Mouse (Mus musculus) small intestine, adult 2 months (tissue): ENCODE results near the gene RPS10-NUDT3.

Source experiments
- CTCF ChIP-seq: fragments of 200-500 bp; IDR thresholded peaks from 2 replicates; pipeline ENCODE4 v1.5.1; 2012; ENCODE audit warnings: low read depth, mild to moderate bottlenecking, control low read depth, inconsistent platforms, low read length, moderate library complexity, mixed read lengths; ENCODE audit not compliant: insufficient replicate concordance, insufficient read length; ENCODE audit errors: extremely low read depth
- POLR2A ChIP-seq: fragments of 200-500 bp; IDR thresholded peaks from 2 replicates; pipeline ENCODE4 v1.6.1; 2012; ENCODE audit warnings: low read depth, mild to moderate bottlenecking, control low read depth, inconsistent platforms, low read length, moderate library complexity

GRCm38 (mm10) chr17:27677756-27678155, 42.7 kb upstream of the RPS10-NUDT3 start:
- no peak for TF ChIP-seq CTCF
- TF ChIP-seq POLR2A = no peak
